Mouse (Mus musculus): ENCODE results near the gene Mob3b. TPM values are rescaled to one million over a fixed set of nuclear protein-coding genes. Genes with fewer than 3 reads are reported as not detected.
A peak's percentile ranks its signal among the peaks of the same experiment; 100 is the strongest.

The Mob3b gene
- polyA plus RNA-seq, 1 experiment from 2014 or later, result 7.1 TPM

- no peak overlapping the region for H3K4me2 ChIP-seq
- ATAC-seq, result no peak
- no peaks in the 10 kb centered on the region for H3K36me3 ChIP-seq
- H3K9ac ChIP-seq, result no peak overlapping the region
- H3K27ac ChIP-seq, result no peak overlapping the region
- 0 out of 2 replicates have a peak, but pooled peaks cover 3% of the 10 kb centered on the region for H3K4me1 ChIP-seq
- H3K27me3 ChIP-seq (replicated peaks), result no peaks in the 10 kb centered on the region
- 70% methylated on average over 13 of the region's 13 CpGs for WGBS (ENCODE audit: insufficient replicate concordance)
- no peak overlapping the region for H3K4me3 ChIP-seq
- no peaks in the 10 kb centered on the region for H3K9me3 ChIP-seq (replicated peaks)
Measured at GRCm38 (mm10) chr4:35169571-35170125, 12.4 kb upstream of the Mob3b start.

GRCm38 (mm10) chr4:35167855-35168254 is 10.6 kb upstream of the Mob3b start:
- H3K27me3 ChIP-seq (replicated peaks), result no peaks in the 10 kb centered on the region
- 58% methylated on average over 5 of the region's 5 CpGs for WGBS (ENCODE audit: insufficient replicate concordance)
- H3K4me2 ChIP-seq, result no peak overlapping the region
- no peak overlapping the region for H3K9ac ChIP-seq
- ATAC-seq, result no peak
- H3K36me3 ChIP-seq, result no peaks in the 10 kb centered on the region
- H3K4me1 ChIP-seq, result 0 out of 2 replicates have a peak, but pooled peaks cover 3% of the 10 kb centered on the region
- no peak overlapping the region for H3K27ac ChIP-seq
- H3K4me3 ChIP-seq, result no peak overlapping the region
- H3K9me3 ChIP-seq (replicated peaks), result no peaks in the 10 kb centered on the region

DNA sequence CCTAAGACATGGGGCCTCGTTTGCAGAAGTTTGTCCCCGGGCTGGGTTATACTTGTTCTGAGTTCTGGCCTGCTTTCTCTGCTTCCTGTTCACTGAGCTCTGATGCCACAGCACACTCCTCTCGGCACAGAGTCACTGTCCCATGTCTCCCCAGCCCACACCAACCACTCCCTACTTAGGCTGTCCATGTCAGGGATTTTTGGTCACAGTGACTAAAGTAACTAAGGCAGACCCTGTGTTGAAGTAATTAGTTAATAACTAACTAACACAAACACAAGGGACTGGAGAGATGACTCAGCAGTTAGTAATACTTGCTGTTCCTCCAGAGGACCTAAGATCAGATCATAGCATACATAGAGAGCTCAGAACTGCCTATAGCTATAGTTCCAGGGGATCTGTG is 8.7 kb upstream of the Mob3b start:
- ATAC-seq, result peak; percentile 68; the same call in 1 of the 2 replicates
- no peak overlapping the region for H3K9ac ChIP-seq
- H3K36me3 ChIP-seq, result no peaks in the 10 kb centered on the region
- H3K9me3 ChIP-seq (replicated peaks), result no peaks in the 10 kb centered on the region
- 0 out of 2 replicates have a peak, but pooled peaks cover 3% of the 10 kb centered on the region for H3K4me1 ChIP-seq
- H3K4me3 ChIP-seq, result no peak overlapping the region
- WGBS (ENCODE audit: insufficient replicate concordance), result 22% methylated on average over 3 of the region's 3 CpGs
- H3K27ac ChIP-seq, result no peak overlapping the region
- no peaks in the 10 kb centered on the region for H3K27me3 ChIP-seq (replicated peaks)
- H3K4me2 ChIP-seq, result no peak overlapping the region

- no peaks in the 10 kb centered on the region for H3K36me3 ChIP-seq
- H3K4me2 ChIP-seq, result no peak overlapping the region
- H3K9me3 ChIP-seq (replicated peaks), result no peaks in the 10 kb centered on the region
- 0 out of 2 replicates have a peak, but pooled peaks cover 3% of the 10 kb centered on the region for H3K4me1 ChIP-seq
- whole genome bisulfite sequencing (ENCODE audit: insufficient replicate concordance), result 68% methylated on average over 2 of the region's 2 CpGs
- H3K9ac ChIP-seq, result no peak overlapping the region
- no peak overlapping the region for H3K27ac ChIP-seq
- ATAC-seq, result no peak
- H3K4me3 ChIP-seq, result no peak overlapping the region
- H3K27me3 ChIP-seq (replicated peaks), result no peaks in the 10 kb centered on the region
Measured at GRCm38 (mm10) chr4:35165275-35165674, 8.0 kb upstream of the Mob3b start.

DNA sequence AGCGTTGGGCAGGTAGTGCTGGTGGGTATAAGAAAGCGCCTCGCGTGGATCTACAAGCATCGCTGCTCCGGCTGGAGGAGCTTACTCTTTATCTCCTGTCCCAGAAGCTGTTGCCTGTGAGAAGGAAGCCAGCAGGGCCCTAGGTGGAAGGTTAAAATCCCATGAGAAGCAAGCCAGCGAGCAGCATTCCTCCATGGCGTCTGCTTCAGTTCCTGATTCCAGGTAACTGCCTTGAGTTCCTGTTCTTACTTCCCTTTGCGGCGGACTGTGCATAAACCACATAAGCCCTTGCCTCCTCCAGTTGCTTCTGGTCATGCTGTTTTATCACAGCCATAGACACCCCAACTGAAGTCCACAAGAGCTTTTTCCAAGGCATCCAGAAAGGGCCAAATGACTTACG is 531 bp upstream of the Mob3b start:
- H3K4me2 ChIP-seq, result peak overlapping the region; percentile 80
- no peaks in the 10 kb centered on the region for H3K36me3 ChIP-seq
- H3K9me3 ChIP-seq (replicated peaks), result no peaks in the 10 kb centered on the region
- H3K9ac ChIP-seq, result no peak overlapping the region
- 34% methylated on average over 11 of the region's 11 CpGs for WGBS (ENCODE audit: insufficient replicate concordance)
- H3K27me3 ChIP-seq (replicated peaks), result peaks cover 15% of the 10 kb centered on the region
- ATAC-seq, result no peak
- H3K4me3 ChIP-seq, result no peak overlapping the region
- peaks cover 10% of the 10 kb centered on the region; the same call in 1 of the 2 replicates for H3K4me1 ChIP-seq
- H3K27ac ChIP-seq, result no peak overlapping the region

DNA sequence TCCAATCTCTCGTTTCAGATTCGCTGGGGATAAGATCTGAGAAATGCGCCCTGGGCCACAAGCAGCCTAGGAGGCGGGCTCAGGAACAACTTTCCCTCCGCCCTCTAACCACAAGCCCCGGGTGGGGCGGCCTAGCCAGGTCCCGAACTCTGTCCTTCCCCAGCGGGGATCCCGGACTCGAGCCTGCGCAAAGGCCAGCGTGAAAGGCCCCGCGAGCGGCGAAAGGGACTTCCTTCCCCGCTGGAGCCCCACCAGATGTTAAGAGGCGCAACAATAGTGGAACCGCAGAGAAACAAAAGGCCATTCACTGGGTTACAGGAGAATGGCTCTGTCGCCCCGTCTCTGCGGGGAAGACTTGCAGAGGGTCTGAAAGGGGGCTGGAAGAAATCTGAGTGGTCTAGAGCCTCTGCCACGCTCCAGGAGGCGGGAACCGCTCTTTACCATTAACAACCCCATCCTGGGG is 1.1 kb downstream of the Mob3b start:
- H3K27ac ChIP-seq, result peak overlapping the region; percentile 62
- no peaks in the 10 kb centered on the region for H3K9me3 ChIP-seq (replicated peaks)
- peak overlapping the region; percentile 53 for H3K9ac ChIP-seq
- peak overlapping the region; percentile 80 for H3K4me2 ChIP-seq
- WGBS (ENCODE audit: insufficient replicate concordance), result under 1% methylated on average over 26 of the region's 26 CpGs
- H3K27me3 ChIP-seq (replicated peaks), result peaks cover 15% of the 10 kb centered on the region
- H3K36me3 ChIP-seq, result no peaks in the 10 kb centered on the region
- peak; percentile 66 for ATAC-seq
- peak overlapping the region; percentile 59 for H3K4me3 ChIP-seq
- peaks cover 10% of the 10 kb centered on the region; the same call in 1 of the 2 replicates for H3K4me1 ChIP-seq

GRCm38 (mm10) chr4:35155132-35155922 is 2.0 kb downstream of the Mob3b start:
- Histone ChIP-seq H3K4me2 (peak overlapping the region; percentile 80), H3K4me1 (peaks cover 10% of the 10 kb centered on the region; the same call in 1 of the 2 replicates), H3K27me3 (replicated peaks) (peaks cover 15% of the 10 kb centered on the region), H3K36me3 (no peaks in the 10 kb centered on the region), H3K27ac (peak overlapping the region; percentile 62), H3K9me3 (replicated peaks) (no peaks in the 10 kb centered on the region), H3K9ac (peak overlapping the region; percentile 53), H3K4me3 (peak overlapping the region; percentile 59)
- WGBS (ENCODE audit: insufficient replicate concordance), result 23% methylated on average over 20 of the region's 20 CpGs
- ATAC-seq, result peak; percentile 50

GRCm38 (mm10) chr4:35154051-35154450 is 3.2 kb downstream of the Mob3b start:
- Histone ChIP-seq H3K9ac (no peak overlapping the region), H3K27ac (no peak overlapping the region), H3K4me1 (peaks cover 10% of the 10 kb centered on the region; the same call in 1 of the 2 replicates), H3K4me2 (no peak overlapping the region), H3K4me3 (no peak overlapping the region), H3K36me3 (no peaks in the 10 kb centered on the region), H3K27me3 (replicated peaks) (peaks cover 15% of the 10 kb centered on the region), H3K9me3 (replicated peaks) (no peaks in the 10 kb centered on the region)
- ATAC-seq, result no peak
- WGBS (ENCODE audit: insufficient replicate concordance), result 68% methylated on average over 3 of the region's 3 CpGs

DNA sequence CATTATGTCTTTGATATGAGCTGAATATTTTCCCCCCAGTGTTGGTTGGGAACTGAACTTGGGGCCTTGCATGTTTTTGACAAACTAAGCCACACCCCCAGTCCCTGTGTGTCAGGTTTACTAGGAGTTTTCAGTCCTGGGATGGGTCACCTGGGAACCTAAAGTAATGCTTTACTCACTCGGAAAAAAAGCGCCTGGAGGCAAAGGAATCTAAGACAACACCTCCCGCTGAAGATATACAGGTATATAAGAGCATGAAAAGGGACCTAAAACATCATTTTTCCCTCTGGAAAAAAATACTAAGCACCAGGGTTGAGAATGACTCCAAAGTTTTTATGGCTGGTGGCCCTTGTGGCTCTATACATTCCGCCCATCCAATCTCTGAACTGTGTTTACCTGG is 5.5 kb downstream of the Mob3b start, which contains the start of gene Ifnk:
Ifnk (plus strand) TSS at position 301 of the 400 bp plus-strand sequence.
- Histone ChIP-seq H3K4me3 (no peak within 1 kb of the TSS), H3K27me3 (replicated peaks) (peaks cover 15% of the 10 kb centered on the region), H3K36me3 (no peaks in the 10 kb centered on the region), H3K9ac (no peak within 1 kb of the TSS), H3K9me3 (replicated peaks) (no peaks in the 10 kb centered on the region), H3K27ac (no peak within 1 kb of the TSS), H3K4me2 (no peak within 1 kb of the TSS), H3K4me1 (peaks cover 10% of the 10 kb centered on the region; the same call in 1 of the 2 replicates)
- ATAC-seq, result no peak
- 70% methylated on average over 4 of the region's 4 CpGs for WGBS (ENCODE audit: insufficient replicate concordance)

GRCm38 (mm10) chr4:35150706-35151105 is 6.6 kb downstream of the Mob3b start:
- no peak for ATAC-seq
- Histone ChIP-seq H3K4me1 (peaks cover 2% of the 10 kb centered on the region; the same call in 1 of the 2 replicates), H3K4me3 (no peak overlapping the region), H3K9ac (no peak overlapping the region), H3K27me3 (replicated peaks) (peaks cover 9% of the 10 kb centered on the region; the same call in 1 of the 2 replicates), H3K4me2 (no peak overlapping the region), H3K27ac (no peak overlapping the region), H3K9me3 (replicated peaks) (no peaks in the 10 kb centered on the region), H3K36me3 (no peaks in the 10 kb centered on the region)
- 70% methylated on average over 3 of the region's 3 CpGs for WGBS (ENCODE audit: insufficient replicate concordance)

GRCm38 (mm10) chr4:35148326-35148725 is 9.0 kb downstream of the Mob3b start:
- H3K4me3 ChIP-seq, result no peak overlapping the region
- no peaks in the 10 kb centered on the region for H3K4me1 ChIP-seq
- ATAC-seq, result no peak
- H3K9ac ChIP-seq, result no peak overlapping the region
- 65% methylated on average over 4 of the region's 4 CpGs for WGBS (ENCODE audit: insufficient replicate concordance)
- no peak overlapping the region for H3K27ac ChIP-seq
- no peak overlapping the region for H3K4me2 ChIP-seq
- H3K36me3 ChIP-seq, result no peaks in the 10 kb centered on the region
- H3K9me3 ChIP-seq (replicated peaks), result no peaks in the 10 kb centered on the region
- no peaks in the 10 kb centered on the region for H3K27me3 ChIP-seq (replicated peaks)

DNA sequence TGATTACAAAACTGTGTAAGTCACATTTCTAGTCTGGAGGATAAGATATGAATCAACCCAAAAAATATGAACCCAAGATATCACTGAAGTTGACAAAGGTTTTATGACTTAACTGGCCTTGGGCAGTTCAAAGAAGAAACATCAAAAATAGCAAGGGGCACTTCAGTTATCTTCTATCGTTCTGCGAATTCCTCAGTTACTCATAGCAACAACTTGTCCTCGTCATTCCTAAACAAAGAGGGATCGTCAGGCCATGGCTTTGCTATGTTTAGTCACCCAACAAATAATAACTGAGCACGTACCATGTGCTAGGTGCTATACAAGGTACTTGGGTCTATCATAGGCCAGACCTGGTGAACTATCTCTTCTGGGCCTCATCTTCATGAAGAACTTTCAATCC is 10.7 kb downstream of the Mob3b start:
- no peaks in the 10 kb centered on the region for H3K4me1 ChIP-seq
- no peaks in the 10 kb centered on the region for H3K27me3 ChIP-seq (replicated peaks)
- no peak for ATAC-seq
- H3K27ac ChIP-seq, result no peak overlapping the region
- H3K4me2 ChIP-seq, result no peak overlapping the region
- H3K9ac ChIP-seq, result no peak overlapping the region
- no peaks in the 10 kb centered on the region for H3K9me3 ChIP-seq (replicated peaks)
- no peak overlapping the region for H3K4me3 ChIP-seq
- H3K36me3 ChIP-seq, result no peaks in the 10 kb centered on the region
- WGBS (ENCODE audit: insufficient replicate concordance), result 74% methylated on average over 5 of the region's 5 CpGs
